Mouse (Mus musculus) c-Kit-negative CD71-positive TER-119-positive erythroid progenitor cells, embryonic 14.5 days (primary cell): ENCODE data around the gene Nhsl1.

Experiments used
- DNase-seq: peaks from one replicate; pipeline ENCODE4 v3.0.0-alpha.2; 2013; ENCODE audit warnings: low read depth, low spot score

Nhsl1 gene

GRCm38 (mm10) chr10:18318916-18319481 is at the start of gene Nhsl1:
Gene Nhsl1, plus strand, starts transcription at chr10:18318985.
- DNase-seq, result no peak

- DNase-seq, result no peak
Observed at GRCm38 (mm10) chr10:18276090-18276734, 42.6 kb upstream of the Nhsl1 start.

GRCm38 (mm10) chr10:18283991-18284390 is 34.8 kb upstream of the Nhsl1 start:
- DNase-seq, result no peak

GRCm38 (mm10) chr10:18289512-18289911 is 29.3 kb upstream of the Nhsl1 start:
- DNase-seq, result no peak

- no peak for DNase-seq
Observed at GRCm38 (mm10) chr10:18305106-18305505, 13.7 kb upstream of the Nhsl1 start.

- DNase-seq, result no peak
Observed at GRCm38 (mm10) chr10:18315071-18315470, 3.7 kb upstream of the Nhsl1 start.

- no peak for DNase-seq
Observed at GRCm38 (mm10) chr10:18317521-18317920, 1.3 kb upstream of the Nhsl1 start.

- no peak for DNase-seq
Observed at GRCm38 (mm10) chr10:18317961-18318915, 547 bp upstream of the Nhsl1 start.

- no peak for DNase-seq
Observed at GRCm38 (mm10) chr10:18319691-18320090, 906 bp downstream of the Nhsl1 start.

- no peak for DNase-seq
Observed at GRCm38 (mm10) chr10:18321861-18322260, 3.1 kb downstream of the Nhsl1 start.

GRCm38 (mm10) chr10:18323701-18324100 is 4.9 kb downstream of the Nhsl1 start:
- no peak for DNase-seq

GRCm38 (mm10) chr10:18328331-18328908 is 9.6 kb downstream of the Nhsl1 start:
- no peak for DNase-seq

- no peak for DNase-seq
Observed at GRCm38 (mm10) chr10:18329096-18330038, 10.6 kb downstream of the Nhsl1 start.

GRCm38 (mm10) chr10:18330445-18330844 is 11.7 kb downstream of the Nhsl1 start:
- no peak for DNase-seq

- DNase-seq, result no peak
Observed at GRCm38 (mm10) chr10:18333575-18333974, 14.8 kb downstream of the Nhsl1 start.

GRCm38 (mm10) chr10:18334176-18334575 is 15.4 kb downstream of the Nhsl1 start:
- no peak for DNase-seq

GRCm38 (mm10) chr10:18334734-18335133 is 15.9 kb downstream of the Nhsl1 start:
- no peak for DNase-seq

- no peak for DNase-seq
Observed at GRCm38 (mm10) chr10:18337725-18338124, 18.9 kb downstream of the Nhsl1 start.

GRCm38 (mm10) chr10:18339386-18339785 is 20.6 kb downstream of the Nhsl1 start:
- no peak for DNase-seq

- no peak for DNase-seq
Observed at GRCm38 (mm10) chr10:18340930-18341329, 22.1 kb downstream of the Nhsl1 start.
